In the genomic region with DNA sequence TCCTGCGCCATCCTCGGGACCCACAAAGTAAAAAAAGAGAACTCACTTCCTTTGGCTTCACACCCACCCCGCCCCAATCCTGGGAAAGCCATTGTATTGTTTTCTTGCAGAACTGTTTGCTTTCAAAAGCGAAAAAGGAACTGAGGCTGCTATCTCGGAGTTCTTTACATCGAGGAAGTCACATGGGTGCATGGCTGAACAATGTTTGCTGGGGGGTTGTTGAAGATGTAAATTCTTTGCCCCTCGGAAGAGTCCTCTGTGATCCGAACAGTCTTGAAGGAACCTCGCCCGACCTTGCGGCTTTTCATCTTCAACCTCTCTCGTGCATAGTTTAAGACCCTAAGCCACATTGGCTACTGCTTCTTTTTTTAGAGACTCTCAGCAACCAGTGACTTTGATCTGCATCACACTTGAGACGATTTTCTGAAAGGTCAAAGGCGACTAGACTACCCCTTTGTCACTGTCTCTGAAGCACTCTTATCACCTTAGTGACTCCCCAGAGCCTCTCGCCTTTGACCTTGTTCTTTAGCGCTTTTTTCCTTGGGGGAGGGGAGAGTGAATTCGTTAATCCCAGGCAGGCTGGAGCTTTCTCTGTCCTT, we compare ENCODE assay signal across 8 mouse cellular contexts.
DNase-seq lines count a peak whose midpoint lies in the region; TF ChIP-seq lines count a peak whose summit lies in the region.

No protein-coding gene starts in this region.

- peak overlapping the region; percentile 5; the same call in 1 of the 2 replicates for H3K4me3 ChIP-seq in embryonic fibroblast, embryonic 13.5 days (ENCODE audit: insufficient read depth, low read length)
- H3K4me3 ChIP-seq in megakaryocyte, embryonic 14.5 days (replicated peaks): peak overlapping the region; percentile 92

- H3K36me3 ChIP-seq in megakaryocyte, embryonic 14.5 days (replicated peaks; ENCODE audit: low read length): no peaks in the 10 kb centered on the region

- no peak for TF ChIP-seq CTCF in embryonic fibroblast, embryonic 13.5 days (IDR thresholded peaks at IDR 0.05; ENCODE audit: borderline replicate concordance, insufficient read depth, low read length)

- DNase-seq in right cerebral cortex, postnatal 10 days (ENCODE audit: low spot score in 2 of 2): peak; percentile 53 to 55
- DNase-seq in right cerebral cortex, adult 18-20 months: no peak
- DNase-seq in heart, postnatal 14 days: peak; percentile 46 to 47
- peak; percentile 45 to 59 for DNase-seq in kidney, postnatal 25 days
- peak; percentile 16 to 51 for DNase-seq in spleen, postnatal 10 days (ENCODE audit: low spot score in 2 of 2)
- no peak for DNase-seq in cerebellum, postnatal 36 days

- H3K4me1 ChIP-seq in embryonic fibroblast, embryonic 13.5 days (ENCODE audit: control insufficient read depth, insufficient read depth, low read length): peaks cover 4% of the 10 kb centered on the region; the same call in 1 of the 2 replicates
- H3K4me1 ChIP-seq in megakaryocyte, embryonic 14.5 days: peaks cover 30% of the 10 kb centered on the region

- intact Hi-C loops in heart, postnatal 14 days (cut with DNase I): loop anchor here (2.0 to 5.0 kb wide), 5 partner anchors 61 to 294 kb away; no protein-coding TSS in a partner anchor

- H3K27me3 ChIP-seq in megakaryocyte, embryonic 14.5 days (replicated peaks): no peaks in the 10 kb centered on the region

- no peak overlapping the region for H3K27ac ChIP-seq in embryonic fibroblast, embryonic 13.5 days (ENCODE audit: insufficient read depth, low read length)

- no peaks in the 10 kb centered on the region for H3K9me3 ChIP-seq in megakaryocyte, embryonic 14.5 days

- TF ChIP-seq POLR2A in embryonic fibroblast, embryonic 13.5 days (IDR thresholded peaks at IDR 0.05; ENCODE audit: low read depth, low read length): no peak

Comparison
In these comparisons a context has a peak if more than half of its experiments do, and no peak if none do; other contexts are left out.
1. DNase-seq: peak in right cerebral cortex, postnatal 10 days (2 of 2), heart, postnatal 14 days (2 of 2), kidney, postnatal 25 days (2 of 2) and spleen, postnatal 10 days (2 of 2); none in right cerebral cortex, adult 18-20 months (single experiment) and cerebellum, postnatal 36 days (0 of 2).